Mouse (Mus musculus): Measurements from ENCODE around the gene Sept11. TPM values are rescaled to one million over a fixed set of nuclear protein-coding genes. Genes with fewer than 3 reads are reported as not detected.

The Sept11 gene
- 251 and 269 TPM in 2 replicates for polyA plus RNA-seq (2014; fragmentation: Nextera tagmentation; extraction: Ambion mirVana)

DNA sequence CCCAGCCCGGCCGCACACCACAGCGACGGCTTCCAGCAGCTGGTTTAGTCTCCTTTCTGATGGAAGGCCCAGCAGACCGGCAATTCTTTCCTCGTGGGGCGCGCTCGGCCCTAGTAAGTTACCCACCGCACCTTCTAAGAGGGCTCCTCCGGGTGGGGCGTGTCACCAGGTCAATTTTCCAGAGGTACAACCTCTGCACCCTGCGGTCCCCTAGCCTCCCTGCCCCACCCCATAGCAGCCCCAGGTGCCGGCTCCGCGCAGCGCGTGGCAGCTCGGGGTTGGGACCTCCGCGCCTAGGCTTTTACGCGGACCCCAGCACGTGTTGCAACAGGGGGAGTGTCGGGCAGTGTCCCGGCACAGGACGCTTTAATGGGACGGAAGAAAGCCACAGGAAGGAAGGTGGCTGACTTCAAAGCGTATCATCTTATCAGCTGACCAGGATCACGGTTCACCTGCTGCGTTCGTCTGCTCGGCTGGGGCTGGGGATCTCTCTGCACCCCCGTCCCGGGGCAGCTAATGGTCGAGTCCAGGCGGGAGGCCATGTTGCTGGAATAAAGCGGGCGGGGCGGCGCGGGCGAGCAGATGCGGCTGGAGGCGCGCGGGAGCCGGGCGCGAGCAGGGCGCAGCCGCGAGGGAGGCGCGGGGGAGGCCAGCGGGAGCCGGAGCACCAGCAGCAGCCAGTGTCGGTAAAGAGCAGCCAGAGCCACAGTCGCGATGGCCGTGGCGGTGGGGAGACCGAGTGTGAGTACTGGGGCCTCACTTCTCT, at the start of gene Sept11:
TSS of gene Sept11 (plus strand) at position 581 of the 766 bp plus-strand sequence.
- no peaks in the 10 kb centered on the region for H3K36me3 ChIP-seq (ENCODE audit: control insufficient read depth, insufficient read depth, low read length)
- H3K4me2 ChIP-seq, result peak within 1 kb of the TSS; percentile 97
- H3K4me3 ChIP-seq (ENCODE audit: low read depth, low read length), result peak within 1 kb of the TSS; percentile 87
- no peaks in the 10 kb centered on the region; the same call in 1 of the 2 replicates for H3K27me3 ChIP-seq (ENCODE audit: control insufficient read depth, insufficient read depth, low read length)
- H3K9ac ChIP-seq (ENCODE audit: low read length), result peak within 1 kb of the TSS; percentile 93
- DNase-seq (ENCODE audit: low spot score, missing footprints) (peak; percentile 99), ATAC-seq (ENCODE audit: low FRiP score) (peak; percentile 92)
- under 1% methylated on average over 63 of the region's 63 CpGs for WGBS
- no peaks in the 10 kb centered on the region for H3K9me3 ChIP-seq (ENCODE audit: control insufficient read depth, low read length)
- peak within 1 kb of the TSS; percentile 89 for H3K27ac ChIP-seq (ENCODE audit: low read depth, low read length)
- peaks cover 44% of the 10 kb centered on the region for H3K4me1 ChIP-seq (ENCODE audit: control insufficient read depth, insufficient read depth, low read length)

GRCm38 (mm10) chr5:93043688-93044583, 49.3 kb upstream of the Sept11 start:
- Histone ChIP-seq H3K4me1 (ENCODE audit: control insufficient read depth, insufficient read depth, low read length) (peaks cover 13% of the 10 kb centered on the region), H3K9me3 (ENCODE audit: control insufficient read depth, low read length) (no peaks in the 10 kb centered on the region), H3K27ac (ENCODE audit: low read depth, low read length) (no peak overlapping the region), H3K9ac (ENCODE audit: low read length) (no peak overlapping the region), H3K36me3 (ENCODE audit: control insufficient read depth, insufficient read depth, low read length) (no peaks in the 10 kb centered on the region), H3K4me2 (peak overlapping the region; percentile 79), H3K27me3 (ENCODE audit: control insufficient read depth, insufficient read depth, low read length) (peaks cover 51% of the 10 kb centered on the region), H3K4me3 (ENCODE audit: low read depth, low read length) (peak overlapping the region; percentile 41)
- ATAC-seq (ENCODE audit: low FRiP score) (peak; percentile 34), DNase-seq (ENCODE audit: low spot score, missing footprints) (peak; percentile 92)
- WGBS, result 4% methylated on average over 69 of the region's 69 CpGs

GRCm38 (mm10) chr5:93044584-93045370, 48.5 kb upstream of the Sept11 start, which contains the start of gene Sowahb:
Sowahb (minus strand) TSS chr5:93045022.
- WGBS, result under 1% methylated on average over 67 of the region's 68 CpGs
- Histone ChIP-seq H3K9me3 (ENCODE audit: control insufficient read depth, low read length) (no peaks in the 10 kb centered on the region), H3K4me1 (ENCODE audit: control insufficient read depth, insufficient read depth, low read length) (peaks cover 13% of the 10 kb centered on the region), H3K27me3 (ENCODE audit: control insufficient read depth, insufficient read depth, low read length) (peaks cover 51% of the 10 kb centered on the region), H3K4me3 (ENCODE audit: low read depth, low read length) (peak within 1 kb of the TSS; percentile 41), H3K36me3 (ENCODE audit: control insufficient read depth, insufficient read depth, low read length) (no peaks in the 10 kb centered on the region), H3K9ac (ENCODE audit: low read length) (no peak within 1 kb of the TSS), H3K4me2 (peak within 1 kb of the TSS; percentile 79), H3K27ac (ENCODE audit: low read depth, low read length) (no peak within 1 kb of the TSS)
- DNase-seq (ENCODE audit: low spot score, missing footprints), result peak; percentile 93
- ATAC-seq (ENCODE audit: low FRiP score), result peak; percentile 58; the same call in 1 of the 2 replicates

- H3K27me3 ChIP-seq (ENCODE audit: control insufficient read depth, insufficient read depth, low read length), result peaks cover 51% of the 10 kb centered on the region
- peak overlapping the region; percentile 41 for H3K4me3 ChIP-seq (ENCODE audit: low read depth, low read length)
- DNase-seq (ENCODE audit: low spot score, missing footprints) (no peak), ATAC-seq (ENCODE audit: low FRiP score) (no peak)
- WGBS, result under 1% methylated on average over 19 of the region's 19 CpGs
- H3K4me2 ChIP-seq, result peak overlapping the region; percentile 79
- H3K9me3 ChIP-seq (ENCODE audit: control insufficient read depth, low read length), result no peaks in the 10 kb centered on the region
- peaks cover 13% of the 10 kb centered on the region for H3K4me1 ChIP-seq (ENCODE audit: control insufficient read depth, insufficient read depth, low read length)
- H3K36me3 ChIP-seq (ENCODE audit: control insufficient read depth, insufficient read depth, low read length), result no peaks in the 10 kb centered on the region
- no peak overlapping the region for H3K27ac ChIP-seq (ENCODE audit: low read depth, low read length)
- H3K9ac ChIP-seq (ENCODE audit: low read length), result no peak overlapping the region
These were observed 47.9 kb upstream of the Sept11 start for GRCm38 (mm10) chr5:93045371-93045714.

DNA sequence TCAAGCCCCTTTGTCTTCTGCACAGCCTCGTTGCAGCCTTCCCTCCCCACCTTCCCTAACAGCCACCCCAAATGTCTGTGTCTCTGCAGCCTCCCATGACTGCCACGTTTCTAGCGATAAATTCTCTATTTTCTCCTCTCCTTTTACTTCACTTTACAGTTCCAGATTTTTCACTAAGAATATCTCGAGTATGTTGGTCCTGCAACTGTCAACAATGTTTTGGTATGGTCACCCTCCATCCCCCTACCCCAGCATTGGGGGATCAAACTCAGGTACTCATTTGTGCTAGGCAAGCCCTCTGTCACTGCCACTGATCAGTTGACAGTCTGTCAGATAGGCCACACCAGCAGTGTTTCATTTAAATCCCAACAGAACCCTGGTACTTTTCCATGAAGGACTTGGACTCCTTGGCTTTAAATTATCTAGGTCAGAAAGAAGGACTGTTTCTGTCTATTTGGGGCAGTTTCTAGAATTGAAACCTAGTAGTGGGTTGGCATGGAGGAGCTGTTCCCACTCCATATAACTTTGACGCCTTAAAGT, 46.9 kb upstream of the Sept11 start:
- Histone ChIP-seq H3K9me3 (ENCODE audit: control insufficient read depth, low read length) (no peaks in the 10 kb centered on the region), H3K27me3 (ENCODE audit: control insufficient read depth, insufficient read depth, low read length) (peaks cover 51% of the 10 kb centered on the region)
- ATAC-seq (ENCODE audit: low FRiP score), result no peak

DNA sequence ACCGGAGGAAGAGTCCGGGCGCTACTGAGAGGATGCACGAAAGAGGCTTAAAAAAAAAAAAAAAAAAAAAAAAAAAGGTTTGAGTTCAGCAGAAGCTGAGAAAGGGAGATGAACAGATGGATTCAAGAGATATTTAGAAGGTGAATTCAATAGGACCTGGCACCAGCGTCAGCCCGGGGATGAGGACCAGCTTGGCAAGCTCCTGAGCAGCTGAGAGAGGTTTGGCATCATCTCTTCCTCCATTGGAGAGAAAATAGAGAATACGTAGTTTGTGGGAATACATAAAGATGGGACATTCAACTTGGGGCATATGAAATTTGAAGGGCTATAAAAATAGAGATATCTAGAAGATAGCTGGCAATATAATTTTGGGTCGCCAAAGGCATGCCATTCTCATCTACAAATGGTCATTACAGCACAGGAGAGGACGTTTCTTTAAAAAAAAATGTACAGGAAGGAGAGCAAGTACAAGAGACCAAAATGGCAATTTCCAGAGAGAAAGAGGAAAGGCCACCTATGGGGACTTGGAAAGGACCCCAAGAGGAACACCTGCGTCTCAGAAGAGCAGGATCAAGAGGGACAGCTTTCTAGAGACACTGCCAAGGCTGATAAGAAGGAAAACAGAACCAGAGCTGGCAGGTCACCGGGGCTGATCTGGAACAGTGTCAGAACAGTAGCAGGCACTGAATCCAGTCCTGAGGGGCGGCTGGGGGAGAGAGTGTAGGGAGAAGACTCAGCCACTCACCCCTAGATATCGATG, 44.6 kb upstream of the Sept11 start:
- Histone ChIP-seq H3K27ac (ENCODE audit: low read depth, low read length) (no peak overlapping the region), H3K4me1 (ENCODE audit: control insufficient read depth, insufficient read depth, low read length) (peaks cover 13% of the 10 kb centered on the region), H3K4me3 (ENCODE audit: low read depth, low read length) (no peak overlapping the region), H3K9ac (ENCODE audit: low read length) (no peak overlapping the region), H3K4me2 (no peak overlapping the region), H3K36me3 (ENCODE audit: control insufficient read depth, insufficient read depth, low read length) (no peaks in the 10 kb centered on the region), H3K27me3 (ENCODE audit: control insufficient read depth, insufficient read depth, low read length) (peaks cover 33% of the 10 kb centered on the region), H3K9me3 (ENCODE audit: control insufficient read depth, low read length) (no peaks in the 10 kb centered on the region)
- DNase-seq (ENCODE audit: low spot score, missing footprints) (peak; percentile 59), ATAC-seq (ENCODE audit: low FRiP score) (no peak)
- WGBS, result 69% methylated on average over 13 of the region's 13 CpGs

More for the DNA sequence above, 46.9 kb upstream of the Sept11 start:
- no peak overlapping the region for H3K9ac ChIP-seq (ENCODE audit: low read length)
- no peak overlapping the region for H3K4me3 ChIP-seq (ENCODE audit: low read depth, low read length)
- 28% methylated on average over 5 of the region's 5 CpGs for WGBS
- H3K4me2 ChIP-seq, result no peak overlapping the region
- DNase-seq (ENCODE audit: low spot score, missing footprints), result no peak
- peaks cover 13% of the 10 kb centered on the region for H3K4me1 ChIP-seq (ENCODE audit: control insufficient read depth, insufficient read depth, low read length)
- H3K36me3 ChIP-seq (ENCODE audit: control insufficient read depth, insufficient read depth, low read length), result no peaks in the 10 kb centered on the region
- no peak overlapping the region for H3K27ac ChIP-seq (ENCODE audit: low read depth, low read length)

- Histone ChIP-seq H3K9ac (ENCODE audit: low read length) (no peak overlapping the region), H3K36me3 (ENCODE audit: control insufficient read depth, insufficient read depth, low read length) (no peaks in the 10 kb centered on the region), H3K27ac (ENCODE audit: low read depth, low read length) (no peak overlapping the region), H3K27me3 (ENCODE audit: control insufficient read depth, insufficient read depth, low read length) (peaks cover 20% of the 10 kb centered on the region), H3K4me3 (ENCODE audit: low read depth, low read length) (no peak overlapping the region), H3K4me2 (no peak overlapping the region), H3K4me1 (ENCODE audit: control insufficient read depth, insufficient read depth, low read length) (peaks cover 2% of the 10 kb centered on the region), H3K9me3 (ENCODE audit: control insufficient read depth, low read length) (no peaks in the 10 kb centered on the region)
- peak; percentile 64 for DNase-seq (ENCODE audit: low spot score, missing footprints)
- ATAC-seq (ENCODE audit: low FRiP score), result no peak
- WGBS, result 75% methylated on average over 1 of the region's 1 CpGs
These were observed 43.3 kb upstream of the Sept11 start for GRCm38 (mm10) chr5:93049971-93050370.

GRCm38 (mm10) chr5:93051041-93051440, 42.2 kb upstream of the Sept11 start:
- ATAC-seq (ENCODE audit: low FRiP score) (no peak), DNase-seq (ENCODE audit: low spot score, missing footprints) (peak; percentile 49)
- Histone ChIP-seq H3K4me1 (ENCODE audit: control insufficient read depth, insufficient read depth, low read length) (no peaks in the 10 kb centered on the region), H3K27me3 (ENCODE audit: control insufficient read depth, insufficient read depth, low read length) (peaks cover 10% of the 10 kb centered on the region), H3K27ac (ENCODE audit: low read depth, low read length) (no peak overlapping the region), H3K4me3 (ENCODE audit: low read depth, low read length) (no peak overlapping the region), H3K9ac (ENCODE audit: low read length) (no peak overlapping the region), H3K36me3 (ENCODE audit: control insufficient read depth, insufficient read depth, low read length) (no peaks in the 10 kb centered on the region), H3K4me2 (no peak overlapping the region), H3K9me3 (ENCODE audit: control insufficient read depth, low read length) (no peaks in the 10 kb centered on the region)
- 51% methylated on average over 5 of the region's 5 CpGs for WGBS

All from midbrain, embryonic 11.5 days (tissue).